Comparison of ENCODE assay signal across 8 mouse cellular contexts in genomic region chr14:104465483-104466235, GRCm38 (mm10). TPM values are rescaled to one million over a fixed set of nuclear protein-coding genes. Genes with fewer than 3 reads are reported as not detected.
DNase-seq lines count a peak whose midpoint lies in the region; ATAC-seq lines count a peak whose summit lies in the region.

No protein-coding gene starts in this region.

- H3K4me2 ChIP-seq in hindbrain, embryonic 15.5 days, result peak overlapping the region; percentile 73

- no peaks in the 10 kb centered on the region for H3K9me3 ChIP-seq in hindbrain, embryonic 15.5 days

- peaks cover 31% of the 10 kb centered on the region for H3K4me1 ChIP-seq in hindbrain, embryonic 15.5 days (replicated peaks)

- no peak for ATAC-seq in hindbrain, embryonic 15.5 days (ENCODE audit: low FRiP score, low read depth)

- DNase-seq in kidney, postnatal 10 days, result peak; percentile 59
- no peak for DNase-seq in kidney, adult 8-10 months
- DNase-seq in embryo, embryonic 11 days, result peak; percentile 67
- peak; percentile 38 for DNase-seq in mesoderm, embryonic 11.5 days (ENCODE audit: low read depth, low spot score)
- DNase-seq in right cerebral cortex, postnatal 25 days, result no peak
- no peak for DNase-seq in thymus, postnatal 0 days (ENCODE audit: low spot score)
- no peak for DNase-seq in cerebellum, adult 9-10 months

- peak overlapping the region; percentile 54 for H3K4me3 ChIP-seq in hindbrain, embryonic 15.5 days

- H3K27me3 ChIP-seq in hindbrain, embryonic 15.5 days, result peaks cover 71% of the 10 kb centered on the region

- WGBS in hindbrain, embryonic 15.5 days, result 1% methylated on average over 53 of the region's 64 CpGs

- H3K27ac ChIP-seq in hindbrain, embryonic 15.5 days (replicated peaks), result 0 out of 2 replicates have a peak overlapping the region, but pooled peaks have one; percentile 22

- no peaks in the 10 kb centered on the region for H3K36me3 ChIP-seq in hindbrain, embryonic 15.5 days

- peak overlapping the region; percentile 41; the same call in 1 of the 2 replicates for H3K9ac ChIP-seq in hindbrain, embryonic 15.5 days

RNA-seq across cellular contexts. Expression of gene Pou4f1, which starts 2.1 kb away (rescaled TPM):
- polyA plus RNA-seq in hindbrain, embryonic 15.5 days (2015; fragmentation: Nextera tagmentation; extraction: Ambion mirVana), result 42.7 and 59.3 TPM in 2 replicates
- polyA plus RNA-seq in thymus, postnatal 0 days (2015; fragmentation: Nextera tagmentation; extraction: Ambion mirVana), result 1.0 and 1.3 TPM in 2 replicates

RNA-seq across cellular contexts. Expression of gene Rnf219, which starts 56.8 kb away (rescaled TPM):
- polyA plus RNA-seq in hindbrain, embryonic 15.5 days (2015; fragmentation: Nextera tagmentation; extraction: Ambion mirVana), result 22.8 and 32.2 TPM in 2 replicates
- polyA plus RNA-seq in thymus, postnatal 0 days (2015; fragmentation: Nextera tagmentation; extraction: Ambion mirVana), result 24.2 and 25.3 TPM in 2 replicates

Comparison
In these comparisons a context has a peak if more than half of its experiments do, and no peak if none do; other contexts are left out.
1. DNase-seq: peak in kidney, postnatal 10 days (single experiment), embryo, embryonic 11 days (single experiment) and mesoderm, embryonic 11.5 days (single experiment); none in kidney, adult 8-10 months (0 of 2), right cerebral cortex, postnatal 25 days (single experiment), thymus, postnatal 0 days (single experiment) and cerebellum, adult 9-10 months (single experiment).
2. RNA of gene Pou4f1, which starts 2.1 kb away (polyA plus RNA-seq): 42.7 to 59.3 TPM in hindbrain, embryonic 15.5 days; 1.0 to 1.3 TPM in thymus, postnatal 0 days; every median in the first group is over 10 times any median in the second.